Mouse (Mus musculus): ENCODE measurements around the gene Eif4g1. TPM values are rescaled to one million over a fixed set of nuclear protein-coding genes. Genes with fewer than 3 reads are reported as not detected.
A peak's percentile ranks its signal among the peaks of the same experiment; 100 is the strongest.

Gene Eif4g1
- polyA plus RNA-seq, 1 experiment: 119 TPM

GRCm38 (mm10) chr16:20721808-20722207, 53.7 kb downstream of the Eif4g1 start:
- TF ChIP-seq CTCF (IDR thresholded peaks at IDR 0.05; ENCODE audit: low read depth, low read length) (no peak), POLR2A (IDR thresholded peaks at IDR 0.05; ENCODE audit: borderline replicate concordance, low read depth, low read length) (no peak)
- Histone ChIP-seq H3K4me3 (ENCODE audit: insufficient read depth, low read length) (no peak overlapping the region), H3K4me1 (ENCODE audit: control insufficient read depth, insufficient read depth, low read length) (peaks cover 6% of the 10 kb centered on the region; the same call in 1 of the 2 replicates), H3K27ac (ENCODE audit: insufficient read depth, low read depth, low read length) (no peak overlapping the region)

GRCm38 (mm10) chr16:20722736-20723135, 54.6 kb downstream of the Eif4g1 start:
- peaks cover 6% of the 10 kb centered on the region; the same call in 1 of the 2 replicates for H3K4me1 ChIP-seq (ENCODE audit: control insufficient read depth, insufficient read depth, low read length)
- no peak overlapping the region for H3K27ac ChIP-seq (ENCODE audit: insufficient read depth, low read depth, low read length)
- no peak for TF ChIP-seq CTCF (IDR thresholded peaks at IDR 0.05; ENCODE audit: low read depth, low read length)
- no peak for TF ChIP-seq POLR2A (IDR thresholded peaks at IDR 0.05; ENCODE audit: borderline replicate concordance, low read depth, low read length)
- H3K4me3 ChIP-seq (ENCODE audit: insufficient read depth, low read length): no peak overlapping the region

GRCm38 (mm10) chr16:20723247-20723646, 55.1 kb downstream of the Eif4g1 start:
- Histone ChIP-seq H3K4me3 (ENCODE audit: insufficient read depth, low read length) (no peak overlapping the region), H3K27ac (ENCODE audit: insufficient read depth, low read depth, low read length) (no peak overlapping the region), H3K4me1 (ENCODE audit: control insufficient read depth, insufficient read depth, low read length) (peaks cover 6% of the 10 kb centered on the region; the same call in 1 of the 2 replicates)
- TF ChIP-seq CTCF (IDR thresholded peaks at IDR 0.05; ENCODE audit: low read depth, low read length) (no peak), POLR2A (IDR thresholded peaks at IDR 0.05; ENCODE audit: borderline replicate concordance, low read depth, low read length) (no peak)

- TF ChIP-seq CTCF (IDR thresholded peaks at IDR 0.05; ENCODE audit: low read depth, low read length): peak; percentile 49; the same call in 1 of the 2 replicates
- TF ChIP-seq POLR2A (IDR thresholded peaks at IDR 0.05; ENCODE audit: borderline replicate concordance, low read depth, low read length): no peak
- H3K4me3 ChIP-seq (ENCODE audit: insufficient read depth, low read length): no peak overlapping the region
- H3K4me1 ChIP-seq (ENCODE audit: control insufficient read depth, insufficient read depth, low read length): peaks cover 4% of the 10 kb centered on the region; the same call in 1 of the 2 replicates
- H3K27ac ChIP-seq (ENCODE audit: insufficient read depth, low read depth, low read length): no peak overlapping the region
Measured at GRCm38 (mm10) chr16:20724338-20724748, 56.2 kb downstream of the Eif4g1 start.

- TF ChIP-seq CTCF (IDR thresholded peaks at IDR 0.05; ENCODE audit: low read depth, low read length) (no peak), POLR2A (IDR thresholded peaks at IDR 0.05; ENCODE audit: borderline replicate concordance, low read depth, low read length) (no peak)
- Histone ChIP-seq H3K27ac (ENCODE audit: insufficient read depth, low read depth, low read length) (no peak overlapping the region), H3K4me3 (ENCODE audit: insufficient read depth, low read length) (no peak overlapping the region), H3K4me1 (ENCODE audit: control insufficient read depth, insufficient read depth, low read length) (peaks cover 4% of the 10 kb centered on the region; the same call in 1 of the 2 replicates)
Measured at GRCm38 (mm10) chr16:20725321-20725720, 57.2 kb downstream of the Eif4g1 start.

GRCm38 (mm10) chr16:20725750-20726149, 57.6 kb downstream of the Eif4g1 start:
- H3K4me3 ChIP-seq (ENCODE audit: insufficient read depth, low read length): no peak overlapping the region
- peaks cover 4% of the 10 kb centered on the region; the same call in 1 of the 2 replicates for H3K4me1 ChIP-seq (ENCODE audit: control insufficient read depth, insufficient read depth, low read length)
- H3K27ac ChIP-seq (ENCODE audit: insufficient read depth, low read depth, low read length): no peak overlapping the region
- no peak for TF ChIP-seq POLR2A (IDR thresholded peaks at IDR 0.05; ENCODE audit: borderline replicate concordance, low read depth, low read length)

- Histone ChIP-seq H3K4me3 (ENCODE audit: insufficient read depth, low read length) (no peak overlapping the region), H3K27ac (ENCODE audit: insufficient read depth, low read depth, low read length) (no peak overlapping the region), H3K4me1 (ENCODE audit: control insufficient read depth, insufficient read depth, low read length) (peaks cover 4% of the 10 kb centered on the region; the same call in 1 of the 2 replicates)
- TF ChIP-seq CTCF (IDR thresholded peaks at IDR 0.05; ENCODE audit: low read depth, low read length): no peak
- TF ChIP-seq POLR2A (IDR thresholded peaks at IDR 0.05; ENCODE audit: borderline replicate concordance, low read depth, low read length): no peak
Measured at GRCm38 (mm10) chr16:20726384-20726783, 58.3 kb downstream of the Eif4g1 start.

GRCm38 (mm10) chr16:20730293-20730711, 62.2 kb downstream of the Eif4g1 start:
- H3K4me3 ChIP-seq (ENCODE audit: insufficient read depth, low read length): no peak overlapping the region
- no peaks in the 10 kb centered on the region for H3K4me1 ChIP-seq (ENCODE audit: control insufficient read depth, insufficient read depth, low read length)
- H3K27ac ChIP-seq (ENCODE audit: insufficient read depth, low read depth, low read length): no peak overlapping the region
- TF ChIP-seq CTCF (IDR thresholded peaks at IDR 0.05; ENCODE audit: low read depth, low read length) (no peak), POLR2A (IDR thresholded peaks at IDR 0.05; ENCODE audit: borderline replicate concordance, low read depth, low read length) (no peak)

GRCm38 (mm10) chr16:20731688-20732087, 63.6 kb downstream of the Eif4g1 start:
- Histone ChIP-seq H3K4me1 (ENCODE audit: control insufficient read depth, insufficient read depth, low read length) (no peaks in the 10 kb centered on the region), H3K27ac (ENCODE audit: insufficient read depth, low read depth, low read length) (no peak overlapping the region), H3K4me3 (ENCODE audit: insufficient read depth, low read length) (no peak overlapping the region)
- no peak for TF ChIP-seq CTCF (IDR thresholded peaks at IDR 0.05; ENCODE audit: low read depth, low read length)
- TF ChIP-seq POLR2A (IDR thresholded peaks at IDR 0.05; ENCODE audit: borderline replicate concordance, low read depth, low read length): no peak

GRCm38 (mm10) chr16:20732251-20732924, 64.3 kb downstream of the Eif4g1 start:
- TF ChIP-seq CTCF (IDR thresholded peaks at IDR 0.05; ENCODE audit: low read depth, low read length): no peak
- no peak for TF ChIP-seq POLR2A (IDR thresholded peaks at IDR 0.05; ENCODE audit: borderline replicate concordance, low read depth, low read length)
- H3K4me3 ChIP-seq (ENCODE audit: insufficient read depth, low read length): no peak overlapping the region
- H3K27ac ChIP-seq (ENCODE audit: insufficient read depth, low read depth, low read length): no peak overlapping the region
- no peaks in the 10 kb centered on the region for H3K4me1 ChIP-seq (ENCODE audit: control insufficient read depth, insufficient read depth, low read length)

All from bone marrow macrophage, adult 2 months (primary cell).